Mouse (Mus musculus) stomach, adult 2 months (tissue): Measurements from ENCODE around the gene Pzp. TPM values are rescaled to one million over a fixed set of nuclear protein-coding genes. Genes with fewer than 3 reads are reported as not detected.

Experiments
- polyA plus RNA-seq: library from polyadenylated mRNA; depleted of rRNA; stranded (reverse); fragments of >200 nt; gene quantifications from 2 replicates; pipeline ENCODE4 v1.2.3, GENCODE M21; 2012; rRNA removed

Pzp gene
- 0.10 TPM in 1 of 2 replicates, not detected in the other for polyA plus RNA-seq

DNA sequence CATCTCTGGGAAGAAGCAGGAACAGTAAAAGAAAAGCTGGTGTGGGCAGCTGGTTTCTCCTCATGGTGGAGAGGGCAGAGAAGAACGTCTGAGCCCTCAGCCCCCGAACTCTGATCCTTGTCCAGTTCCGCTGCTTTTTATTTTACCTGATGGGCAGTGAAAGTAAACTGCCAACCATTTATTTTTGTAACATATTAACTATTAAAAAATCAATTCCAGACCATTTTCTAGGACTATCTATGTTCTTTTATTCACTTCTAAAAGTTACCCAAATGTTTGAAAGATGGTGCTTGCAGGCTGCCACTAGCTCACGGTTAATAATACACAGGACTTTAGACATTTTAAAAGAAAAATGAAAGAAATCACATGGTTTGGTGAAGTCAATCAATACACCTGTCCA, at the start of gene Pzp:
TSS of gene Pzp (minus strand) at position 120 of the 400 bp plus-strand sequence.

DNA sequence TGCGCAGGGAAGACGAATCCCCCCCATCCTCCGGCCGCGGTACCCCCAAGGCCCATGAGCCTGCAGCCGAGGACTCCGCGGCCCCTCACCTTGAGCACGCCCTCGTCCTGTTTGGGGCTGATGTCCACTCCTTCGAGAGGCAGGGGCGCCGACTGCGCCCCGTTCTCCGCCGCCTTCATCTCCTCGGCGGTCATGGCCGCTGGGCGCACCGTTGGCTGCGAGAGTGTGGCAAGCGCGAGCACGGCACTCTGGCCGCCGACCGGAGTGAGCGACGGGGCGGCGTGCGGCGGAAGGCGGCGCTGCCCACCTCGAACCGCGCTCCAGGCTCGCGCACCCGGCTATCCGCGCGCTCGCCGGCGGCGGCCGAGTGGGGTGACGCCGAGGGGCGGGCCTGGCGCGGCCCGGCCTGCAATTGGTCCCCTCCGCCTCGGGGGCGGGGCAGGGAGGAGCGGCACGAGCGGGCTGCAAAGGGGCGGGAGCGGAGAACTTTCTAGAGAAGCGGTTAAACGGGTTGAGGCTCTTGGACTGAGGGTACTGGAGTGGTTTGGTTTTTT, 88.1 kb downstream of the Pzp start, which contains the start of gene Fkbp4:
TSS of gene Fkbp4 (minus strand) at position 361 of the 554 bp plus-strand sequence.

Other genes with a start within 250 kb of the Pzp start
- gene Tead4, start 225.9 kb downstream of the Pzp start, polyA plus RNA-seq = 1.2 and 3.8 TPM in 2 replicates
- gene Tulp3, start 170.9 kb downstream of the Pzp start, polyA plus RNA-seq = 2.4 and 2.6 TPM in 2 replicates
- gene Rhno1, start 163.8 kb downstream of the Pzp start, polyA plus RNA-seq = 6.5 and 7.6 TPM in 2 replicates
- 4.8 and 5.2 TPM in 2 replicates for gene Foxm1, start 163.8 kb downstream of the Pzp start, polyA plus RNA-seq
- 0.10 TPM in 1 of 2 replicates, not detected in the other for gene Tex52, start 151.3 kb downstream of the Pzp start, polyA plus RNA-seq
- not detected in 2 replicates for gene Gm44596, start 151.2 kb downstream of the Pzp start, polyA plus RNA-seq
- 0.60 and 1.5 TPM in 2 replicates for gene Nrip2, start 127.4 kb downstream of the Pzp start, polyA plus RNA-seq
- gene Itfg2, start 101.8 kb downstream of the Pzp start, polyA plus RNA-seq = 15.3 and 18.5 TPM in 2 replicates
- gene Fkbp4, start 88.0 kb downstream of the Pzp start, polyA plus RNA-seq = 59.7 and 151 TPM in 2 replicates
- gene A2ml1, start 54.9 kb upstream of the Pzp start, polyA plus RNA-seq = not detected in 2 replicates
- 0.10 TPM in 1 of 2 replicates, not detected in the other for gene Klrb1a, start 96.8 kb upstream of the Pzp start, polyA plus RNA-seq
- gene Clec2h, start 135.7 kb upstream of the Pzp start, polyA plus RNA-seq = 0.04 TPM in 1 of 2 replicates, not detected in the other
- not detected in 2 replicates for gene Klrb1, start 196.3 kb upstream of the Pzp start, polyA plus RNA-seq